Mouse (Mus musculus): ENCODE measurements around the gene Erbb3. TPM values are rescaled to one million over a fixed set of nuclear protein-coding genes. Genes with fewer than 3 reads are reported as not detected.

Erbb3 gene
- total and polyA plus RNA-seq, 3 experiments, result 0.29 to 0.39 TPM; not detected in 1

GRCm38 (mm10) chr10:128583644-128584043 is 5.8 kb downstream of the Erbb3 start:
- TF ChIP-seq MXI1 (IDR thresholded peaks at IDR 0.05; ENCODE audit: low read depth, low read length), result no peak
- no peak for TF ChIP-seq ZC3H11A (IDR thresholded peaks at IDR 0.05; ENCODE audit: low read depth, low read length)
- TF ChIP-seq USF2 (IDR thresholded peaks at IDR 0.05; ENCODE audit: borderline replicate concordance in 1 of 2, insufficient read depth in 1 of 2, low read depth in 1 of 2, low read length in 2 of 2), result no peak
- no peak for TF ChIP-seq ZMIZ1 (IDR thresholded peaks at IDR 0.05; ENCODE audit: low read depth, low read length)
- TF ChIP-seq EP300 (IDR thresholded peaks at IDR 0.05; ENCODE audit: low read depth in 1 of 2, low read length in 2 of 2), result no peak
- TF ChIP-seq CTCF (IDR thresholded peaks at IDR 0.05 in 2 of 3, conservative IDR thresholded peaks at IDR 0.05 in 1 of 3; ENCODE audit: control insufficient read depth in 1 of 3, insufficient read depth in 1 of 3, low read depth in 2 of 3, low read length in 3 of 3, poor library complexity in 1 of 3, severe bottlenecking in 1 of 3), result no peak
- no peak for TF ChIP-seq MYC (IDR thresholded peaks at IDR 0.05; ENCODE audit: low read depth, low read length)
- no peak for TF ChIP-seq ETS1 (IDR thresholded peaks at IDR 0.05; ENCODE audit: low read depth, low read length)
- no peaks in the 10 kb centered on the region for H3K79me2 ChIP-seq (ENCODE audit: control insufficient read depth, insufficient read depth, low read length, poor library complexity)
- H3K27me3 ChIP-seq (ENCODE audit: control insufficient read depth in 1 of 2, insufficient read depth in 2 of 2, low read length in 2 of 2), result peaks cover 0 to 7% of the 10 kb centered on the region in 2 experiments
- no peak overlapping the region for H3K4me3 ChIP-seq (ENCODE audit: control insufficient read depth in 1 of 2, insufficient read depth in 1 of 2, low read depth in 2 of 2, low read length in 2 of 2)
- no peak overlapping the region for H3K27ac ChIP-seq (ENCODE audit: control insufficient read depth, low read depth, low read length)
- no peaks in the 10 kb centered on the region for H3K4me1 ChIP-seq (ENCODE audit: control insufficient read depth in 1 of 2, insufficient read depth in 2 of 2, low read length in 2 of 2)
- no peaks in the 10 kb centered on the region for H3K36me3 ChIP-seq (ENCODE audit: control insufficient read depth in 1 of 2, insufficient read depth in 2 of 2, low read length in 2 of 2)
- no peak for DNase-seq (ENCODE audit: low read depth, low spot score)
- no peaks in the 10 kb centered on the region for H3K9me3 ChIP-seq (replicated peaks; ENCODE audit: insufficient read depth, low read length)
- H3K9ac ChIP-seq (ENCODE audit: control insufficient read depth, low read depth, low read length, poor library complexity, severe bottlenecking), result no peak overlapping the region

GRCm38 (mm10) chr10:128579731-128580130 is 9.7 kb downstream of the Erbb3 start:
- Histone ChIP-seq H3K79me2 (ENCODE audit: control insufficient read depth, insufficient read depth, low read length, poor library complexity) (no peaks in the 10 kb centered on the region), H3K4me3 (ENCODE audit: control insufficient read depth in 1 of 2, insufficient read depth in 1 of 2, low read depth in 2 of 2, low read length in 2 of 2) (no peak overlapping the region), H3K4me1 (ENCODE audit: control insufficient read depth in 1 of 2, insufficient read depth in 2 of 2, low read length in 2 of 2) (no peaks in the 10 kb centered on the region), H3K27me3 (ENCODE audit: control insufficient read depth in 1 of 2, insufficient read depth in 2 of 2, low read length in 2 of 2) (peaks cover 0 to 7% of the 10 kb centered on the region in 2 experiments; a peak in 3 of 4 replicates), H3K27ac (ENCODE audit: control insufficient read depth, low read depth, low read length) (no peak overlapping the region), H3K36me3 (ENCODE audit: control insufficient read depth in 1 of 2, insufficient read depth in 2 of 2, low read length in 2 of 2) (no peaks in the 10 kb centered on the region), H3K9me3 (replicated peaks; ENCODE audit: insufficient read depth, low read length) (no peaks in the 10 kb centered on the region), H3K9ac (ENCODE audit: control insufficient read depth, low read depth, low read length, poor library complexity, severe bottlenecking) (no peak overlapping the region)
- no peak for DNase-seq (ENCODE audit: low read depth, low spot score)
- TF ChIP-seq HCFC1 (IDR thresholded peaks at IDR 0.05; ENCODE audit: low read depth, low read length) (no peak), JUND (IDR thresholded peaks at IDR 0.05; ENCODE audit: low read depth, low read length) (no peak), ETS1 (IDR thresholded peaks at IDR 0.05; ENCODE audit: low read depth, low read length) (no peak), POLR2A (IDR thresholded peaks at IDR 0.05; ENCODE audit: control insufficient read depth in 1 of 2, insufficient read depth in 1 of 2, low read depth in 1 of 2, low read length in 2 of 2, poor library complexity in 1 of 2) (no peak), UBTF (IDR thresholded peaks at IDR 0.05; ENCODE audit: borderline replicate concordance, insufficient read depth, low read depth, low read length) (no peak), ZNF384 (IDR thresholded peaks at IDR 0.05; ENCODE audit: low read depth, low read length) (no peak), MEF2A (IDR thresholded peaks at IDR 0.05; ENCODE audit: extremely low read depth, insufficient replicate concordance, low read depth, low read length, poor library complexity, severe bottlenecking) (no peak), POLR2AphosphoS5 (IDR thresholded peaks at IDR 0.05; ENCODE audit: borderline replicate concordance, low read depth, low read length) (no peak)

Data from MEL (cell line).